Mouse (Mus musculus): ENCODE data around the gene Trim8. TPM values are rescaled to one million over a fixed set of nuclear protein-coding genes. Genes with fewer than 3 reads are reported as not detected.

Gene Trim8
- total and polyA plus RNA-seq, 2 experiments from 2014 or later, result 14.3 to 35.9 TPM

DNA sequence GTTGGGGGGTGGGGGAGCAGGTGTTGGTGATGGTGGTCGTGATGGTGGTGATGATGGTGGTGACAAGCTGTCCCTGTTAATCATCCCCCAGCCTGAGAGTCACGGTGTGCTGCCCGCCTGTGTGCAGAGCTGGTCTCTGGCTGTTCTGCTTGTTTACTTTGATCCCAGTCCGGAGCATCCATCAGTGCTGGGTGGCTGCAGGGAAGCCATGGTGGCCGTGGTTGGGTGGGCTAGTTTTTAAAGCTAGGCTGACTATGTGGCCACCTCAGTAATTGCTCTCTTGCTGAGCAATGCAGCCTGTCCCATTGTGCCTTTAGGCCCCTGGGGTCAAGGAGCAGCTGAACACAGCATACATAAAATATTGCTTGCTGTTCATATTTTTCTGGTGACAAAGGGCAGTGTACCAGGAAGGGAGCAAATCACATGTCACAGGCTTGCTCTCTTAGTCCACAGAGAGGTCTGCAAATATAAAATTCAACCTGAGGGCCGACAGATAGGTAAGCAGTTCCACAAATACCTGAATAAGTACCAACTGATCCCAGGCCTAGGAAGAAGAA lies 33.1 kb downstream of the Trim8 start:
- WGBS, result 61% methylated on average over 6 of the region's 6 CpGs
- Histone ChIP-seq H3K9me3 (replicated peaks; ENCODE audit: control insufficient read depth, low read length) (no peaks in the 10 kb centered on the region), H3K27me3 (ENCODE audit: control insufficient read depth, insufficient read depth, low read length) (no peaks in the 10 kb centered on the region), H3K4me3 (ENCODE audit: low read depth, low read length) (no peak overlapping the region), H3K4me1 (ENCODE audit: control insufficient read depth, insufficient read depth) (peaks cover 26% of the 10 kb centered on the region), H3K27ac (ENCODE audit: low read depth) (no peak overlapping the region), H3K36me3 (replicated peaks; ENCODE audit: control insufficient read depth, insufficient read depth, low read length) (no peaks in the 10 kb centered on the region), H3K4me2 (ENCODE audit: low read depth, low read length) (no peak overlapping the region), H3K9ac (replicated peaks; ENCODE audit: low read depth, low read length) (no peak overlapping the region)
- TF ChIP-seq EP300 (IDR thresholded peaks at IDR 0.05; ENCODE audit: low read depth) (no peak), CTCF (IDR thresholded peaks at IDR 0.05; ENCODE audit: low read depth) (no peak)
- no peak for ATAC-seq (ENCODE audit: insufficient read depth, low read depth)
- no peak for DNase-seq (ENCODE audit: low spot score)

DNA sequence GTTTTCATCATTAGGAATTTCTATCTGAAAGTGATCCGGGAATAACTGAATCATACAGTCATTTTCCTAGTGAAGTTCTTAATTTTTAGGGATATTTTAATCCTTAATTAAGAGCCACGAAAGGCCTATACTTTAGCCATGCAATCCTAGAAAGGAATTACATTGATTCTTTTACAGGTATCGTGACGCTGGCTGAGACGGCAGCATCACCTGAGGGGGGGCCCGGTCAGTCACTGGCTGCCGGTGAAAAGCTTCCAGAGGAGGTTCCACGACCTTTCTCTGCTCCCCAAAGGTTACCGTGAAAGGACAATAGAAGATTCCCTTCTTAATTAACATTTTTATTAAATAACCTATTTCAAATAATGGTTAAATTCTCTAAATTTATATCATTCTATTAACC lies 35.9 kb downstream of the Trim8 start:
- Histone ChIP-seq H3K27me3 (ENCODE audit: control insufficient read depth, insufficient read depth, low read length) (no peaks in the 10 kb centered on the region), H3K4me3 (ENCODE audit: low read depth, low read length) (no peak overlapping the region), H3K9me3 (replicated peaks; ENCODE audit: control insufficient read depth, low read length) (no peaks in the 10 kb centered on the region), H3K4me1 (ENCODE audit: control insufficient read depth, insufficient read depth) (0 out of 2 replicates have a peak, but pooled peaks cover 6% of the 10 kb centered on the region), H3K9ac (replicated peaks; ENCODE audit: low read depth, low read length) (no peak overlapping the region), H3K36me3 (replicated peaks; ENCODE audit: control insufficient read depth, insufficient read depth, low read length) (peaks cover 20% of the 10 kb centered on the region), H3K4me2 (ENCODE audit: low read depth, low read length) (no peak overlapping the region), H3K27ac (ENCODE audit: low read depth) (no peak overlapping the region)
- ATAC-seq (ENCODE audit: insufficient read depth, low read depth), result no peak
- WGBS, result 90% methylated on average over 9 of the region's 9 CpGs
- no peak for TF ChIP-seq EP300 (IDR thresholded peaks at IDR 0.05; ENCODE audit: low read depth)
- TF ChIP-seq CTCF (IDR thresholded peaks at IDR 0.05; ENCODE audit: low read depth), result no peak
- DNase-seq (ENCODE audit: low spot score), result no peak

DNA sequence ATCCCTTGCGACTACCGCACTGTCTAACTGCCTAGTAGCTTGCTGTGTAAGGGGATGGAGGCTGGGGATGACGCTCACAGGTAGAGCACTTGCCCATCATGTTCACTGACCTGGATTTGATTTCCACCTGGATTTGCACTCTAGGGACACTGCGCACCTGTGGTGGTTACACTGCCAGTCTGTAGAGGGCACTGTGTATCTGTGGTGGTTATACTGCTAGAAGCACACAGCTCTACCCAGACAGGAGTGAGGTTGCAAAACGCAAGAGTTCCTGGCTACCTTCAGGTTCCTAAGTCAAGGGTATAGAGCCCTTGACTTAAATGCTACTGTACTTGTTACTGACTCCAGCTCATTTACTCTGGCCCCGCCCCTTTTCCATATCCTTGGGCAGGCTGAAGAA lies 36.7 kb downstream of the Trim8 start:
- Histone ChIP-seq H3K36me3 (replicated peaks; ENCODE audit: control insufficient read depth, insufficient read depth, low read length) (peaks cover 23% of the 10 kb centered on the region), H3K4me1 (ENCODE audit: control insufficient read depth, insufficient read depth) (0 out of 2 replicates have a peak, but pooled peaks cover under 1% of the 10 kb centered on the region), H3K27ac (ENCODE audit: low read depth) (no peak overlapping the region), H3K27me3 (ENCODE audit: control insufficient read depth, insufficient read depth, low read length) (no peaks in the 10 kb centered on the region), H3K9me3 (replicated peaks; ENCODE audit: control insufficient read depth, low read length) (no peaks in the 10 kb centered on the region), H3K9ac (replicated peaks; ENCODE audit: low read depth, low read length) (no peak overlapping the region), H3K4me3 (ENCODE audit: low read depth, low read length) (no peak overlapping the region), H3K4me2 (ENCODE audit: low read depth, low read length) (no peak overlapping the region)
- DNase-seq (ENCODE audit: low spot score) (no peak), ATAC-seq (ENCODE audit: insufficient read depth, low read depth) (no peak)
- TF ChIP-seq EP300 (IDR thresholded peaks at IDR 0.05; ENCODE audit: low read depth), result no peak
- peak; percentile 50 for TF ChIP-seq CTCF (IDR thresholded peaks at IDR 0.05; ENCODE audit: low read depth)
- WGBS, result 84% methylated on average over 6 of the region's 6 CpGs

DNA sequence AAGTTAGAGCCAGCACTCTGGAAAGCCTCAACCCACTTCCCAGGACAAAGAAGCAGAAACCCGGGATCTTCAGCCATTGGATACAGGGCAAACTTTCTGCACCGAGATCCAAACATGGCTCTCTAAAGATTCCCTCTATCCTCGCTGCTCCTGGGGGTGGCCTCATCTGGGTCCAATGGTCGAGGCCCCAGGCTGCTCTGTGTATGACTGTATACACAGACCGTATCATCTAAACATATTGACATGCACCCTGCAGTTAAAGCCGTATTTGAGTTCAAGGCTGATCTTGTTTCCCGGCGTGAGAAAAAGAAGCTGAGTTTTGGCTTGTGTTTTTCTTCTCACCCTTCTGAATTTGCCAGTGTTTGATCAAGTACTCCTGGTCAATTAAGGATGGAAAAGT lies 41.2 kb downstream of the Trim8 start:
- Histone ChIP-seq H3K9me3 (replicated peaks; ENCODE audit: control insufficient read depth, low read length) (no peaks in the 10 kb centered on the region), H3K9ac (replicated peaks; ENCODE audit: low read depth, low read length) (no peak overlapping the region)

DNA sequence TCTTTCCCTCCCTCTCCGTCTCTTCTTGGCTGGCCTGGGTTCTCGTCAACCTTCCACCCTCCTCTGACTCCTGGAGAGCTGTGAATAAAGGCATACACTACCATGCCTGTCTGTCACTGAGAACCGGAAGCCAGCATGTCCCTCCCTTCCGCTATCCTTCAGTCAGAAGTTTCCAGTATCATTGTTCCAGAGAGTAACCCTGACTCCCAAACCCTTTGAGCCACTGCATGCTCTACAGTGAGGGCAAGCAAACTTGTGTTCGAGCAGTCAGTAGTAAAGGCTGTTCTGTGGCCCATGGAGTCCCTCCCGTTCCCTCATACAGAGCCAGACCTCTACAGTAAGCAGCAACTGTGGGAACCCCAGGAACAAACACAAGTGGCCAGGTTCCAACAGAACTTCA lies 46.1 kb downstream of the Trim8 start:
- Histone ChIP-seq H3K27me3 (ENCODE audit: control insufficient read depth, insufficient read depth, low read length) (no peaks in the 10 kb centered on the region), H3K4me1 (ENCODE audit: control insufficient read depth, insufficient read depth) (no peaks in the 10 kb centered on the region), H3K4me3 (ENCODE audit: low read depth, low read length) (no peak overlapping the region), H3K9me3 (replicated peaks; ENCODE audit: control insufficient read depth, low read length) (no peaks in the 10 kb centered on the region), H3K9ac (replicated peaks; ENCODE audit: low read depth, low read length) (no peak overlapping the region; the same call in 1 of the 2 replicates), H3K4me2 (ENCODE audit: low read depth, low read length) (no peak overlapping the region), H3K27ac (ENCODE audit: low read depth) (0 out of 2 replicates have a peak overlapping the region, but pooled peaks have one; percentile 46), H3K36me3 (replicated peaks; ENCODE audit: control insufficient read depth, insufficient read depth, low read length) (peaks cover 34% of the 10 kb centered on the region)
- 69% methylated on average over 6 of the region's 6 CpGs for WGBS
- DNase-seq (ENCODE audit: low spot score), result no peak
- TF ChIP-seq CTCF (IDR thresholded peaks at IDR 0.05; ENCODE audit: low read depth), result no peak
- no peak for TF ChIP-seq EP300 (IDR thresholded peaks at IDR 0.05; ENCODE audit: low read depth)
- ATAC-seq (ENCODE audit: insufficient read depth, low read depth), result peak; percentile 44; the same call in 1 of the 2 replicates

More for the DNA sequence above, 41.2 kb downstream of the Trim8 start:
- Histone ChIP-seq H3K27ac (ENCODE audit: low read depth) (no peak overlapping the region), H3K27me3 (ENCODE audit: control insufficient read depth, insufficient read depth, low read length) (no peaks in the 10 kb centered on the region), H3K4me3 (ENCODE audit: low read depth, low read length) (no peak overlapping the region), H3K4me2 (ENCODE audit: low read depth, low read length) (no peak overlapping the region), H3K36me3 (replicated peaks; ENCODE audit: control insufficient read depth, insufficient read depth, low read length) (peaks cover 23% of the 10 kb centered on the region), H3K4me1 (ENCODE audit: control insufficient read depth, insufficient read depth) (no peaks in the 10 kb centered on the region)
- ATAC-seq (ENCODE audit: insufficient read depth, low read depth), result no peak
- no peak for DNase-seq (ENCODE audit: low spot score)
- TF ChIP-seq EP300 (IDR thresholded peaks at IDR 0.05; ENCODE audit: low read depth), result no peak
- TF ChIP-seq CTCF (IDR thresholded peaks at IDR 0.05; ENCODE audit: low read depth), result no peak
- WGBS, result 86% methylated on average over 8 of the region's 8 CpGs

DNA sequence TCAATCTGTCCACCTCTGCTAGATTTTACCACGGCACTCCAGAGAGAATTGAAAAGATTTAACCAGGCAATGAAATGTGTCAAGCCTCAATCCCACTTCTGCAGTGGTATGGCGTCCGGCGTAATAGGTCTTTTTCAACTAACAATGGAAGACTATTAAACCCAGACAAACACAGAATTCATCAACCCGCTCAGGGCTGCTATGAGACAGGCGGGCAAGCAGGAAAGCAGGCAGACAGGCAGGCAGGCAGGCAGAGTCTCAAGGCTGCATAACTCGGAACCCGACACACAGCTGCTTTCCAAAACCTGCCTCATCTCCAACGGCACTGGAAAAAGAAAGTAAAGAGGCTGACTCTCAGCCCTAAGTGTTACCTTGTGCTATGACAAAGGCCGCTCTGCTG lies 46.6 kb downstream of the Trim8 start:
- Histone ChIP-seq H3K4me3 (ENCODE audit: low read depth, low read length) (no peak overlapping the region), H3K4me1 (ENCODE audit: control insufficient read depth, insufficient read depth) (no peaks in the 10 kb centered on the region), H3K4me2 (ENCODE audit: low read depth, low read length) (no peak overlapping the region), H3K27me3 (ENCODE audit: control insufficient read depth, insufficient read depth, low read length) (no peaks in the 10 kb centered on the region), H3K27ac (ENCODE audit: low read depth) (0 out of 2 replicates have a peak overlapping the region, but pooled peaks have one; percentile 46), H3K36me3 (replicated peaks; ENCODE audit: control insufficient read depth, insufficient read depth, low read length) (peaks cover 33% of the 10 kb centered on the region), H3K9ac (replicated peaks; ENCODE audit: low read depth, low read length) (no peak overlapping the region; the same call in 1 of the 2 replicates), H3K9me3 (replicated peaks; ENCODE audit: control insufficient read depth, low read length) (no peaks in the 10 kb centered on the region)
- ATAC-seq (ENCODE audit: insufficient read depth, low read depth) (no peak), DNase-seq (ENCODE audit: low spot score) (no peak)
- 75% methylated on average over 10 of the region's 10 CpGs for WGBS
- TF ChIP-seq CTCF (IDR thresholded peaks at IDR 0.05; ENCODE audit: low read depth) (no peak), EP300 (IDR thresholded peaks at IDR 0.05; ENCODE audit: low read depth) (no peak)
